Mouse (Mus musculus): ENCODE results near the gene Slc37a1.

DNA sequence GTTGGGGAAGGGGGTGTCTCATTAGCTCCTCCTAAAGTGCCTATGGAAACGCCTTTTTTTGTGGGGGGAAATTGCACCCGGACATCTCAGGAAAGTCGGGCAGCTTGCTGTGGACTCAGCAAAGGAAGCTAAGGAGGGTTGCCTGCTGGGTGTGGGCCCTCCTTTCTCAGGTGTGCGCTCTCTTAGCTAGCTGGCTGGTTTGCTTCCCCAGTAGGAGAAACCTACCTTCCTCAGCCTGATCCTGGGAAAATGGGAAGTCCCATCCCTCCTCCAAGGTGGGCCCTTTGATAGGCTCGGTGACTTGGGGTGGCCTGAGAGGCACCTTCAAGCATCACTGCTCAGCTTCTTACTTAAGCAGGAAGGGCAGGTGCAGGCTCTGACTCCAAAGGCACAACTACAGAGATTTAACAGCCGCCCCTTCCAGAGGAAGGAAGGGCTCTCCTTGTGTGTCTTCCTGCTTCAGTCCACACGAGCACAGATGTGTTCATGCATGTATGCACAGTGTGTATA, 100.2 kb downstream of the Slc37a1 start:
- TF ChIP-seq CTCF (IDR thresholded peaks at IDR 0.05; ENCODE audit: control insufficient read depth, insufficient read depth, insufficient read length): no peak
- no peak for TF ChIP-seq FOSL1 (IDR thresholded peaks at IDR 0.05; ENCODE audit: insufficient read depth, low read length, poor library complexity, severe bottlenecking)
- no peak for TF ChIP-seq MAX (IDR thresholded peaks at IDR 0.05)
- TF ChIP-seq USF1 (IDR thresholded peaks at IDR 0.05; ENCODE audit: low read depth): no peak
- TF ChIP-seq MYOD1 (IDR thresholded peaks at IDR 0.05; ENCODE audit: control insufficient read depth, insufficient read length, low read depth): no peak
